Mouse (Mus musculus) liver, embryonic 14 days (tissue): ENCODE results near the gene Spg21. TPM values are rescaled to one million over a fixed set of nuclear protein-coding genes. Genes with fewer than 3 reads are reported as not detected.

Experiments used
- polyA plus RNA-seq: library from polyadenylated mRNA; depleted of rRNA; stranded (reverse); fragments of >200 nt; gene quantifications from 2 replicates; pipeline ENCODE4 v1.2.3, GENCODE M21; 2012; rRNA removed

The Spg21 gene
- polyA plus RNA-seq, result 7.6 and 7.7 TPM in 2 replicates

DNA sequence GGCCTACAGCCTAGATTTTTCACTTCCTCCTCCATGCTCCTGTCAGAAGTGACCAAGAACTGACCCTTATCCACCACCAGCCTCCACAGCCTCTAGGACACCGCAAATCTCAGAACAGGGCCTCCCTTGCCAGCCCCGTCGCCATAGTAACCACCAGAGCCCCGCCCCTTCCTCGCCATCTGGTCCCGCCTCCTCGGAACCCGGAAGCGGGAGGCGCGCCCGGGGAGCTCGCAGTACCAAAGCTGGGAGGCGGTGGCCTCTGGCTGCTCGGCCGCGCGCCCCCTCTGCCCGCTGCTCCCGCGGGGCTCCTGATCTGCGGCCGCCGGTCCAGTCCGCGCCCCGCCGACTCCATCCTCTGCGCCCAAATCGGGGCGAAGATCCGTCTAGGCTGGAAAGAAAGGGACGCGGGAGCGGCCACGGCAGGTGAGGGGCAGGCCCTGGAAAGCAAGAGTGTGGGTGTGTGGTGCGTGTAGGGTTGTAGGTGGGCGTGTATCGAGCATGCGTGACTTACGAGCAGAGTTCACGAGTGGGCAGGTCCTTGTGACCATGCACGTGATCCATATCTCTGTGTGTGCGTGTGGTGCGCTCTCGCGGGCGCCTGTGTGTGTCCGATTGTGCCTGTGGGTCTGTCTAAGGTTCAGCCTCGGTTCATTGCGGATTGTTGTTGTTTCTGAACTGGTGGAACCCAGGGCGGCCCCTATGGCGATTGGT, at the start of gene Spg21:
Spg21 (plus strand) TSS at position 216 of the 711 bp plus-strand sequence.

DNA sequence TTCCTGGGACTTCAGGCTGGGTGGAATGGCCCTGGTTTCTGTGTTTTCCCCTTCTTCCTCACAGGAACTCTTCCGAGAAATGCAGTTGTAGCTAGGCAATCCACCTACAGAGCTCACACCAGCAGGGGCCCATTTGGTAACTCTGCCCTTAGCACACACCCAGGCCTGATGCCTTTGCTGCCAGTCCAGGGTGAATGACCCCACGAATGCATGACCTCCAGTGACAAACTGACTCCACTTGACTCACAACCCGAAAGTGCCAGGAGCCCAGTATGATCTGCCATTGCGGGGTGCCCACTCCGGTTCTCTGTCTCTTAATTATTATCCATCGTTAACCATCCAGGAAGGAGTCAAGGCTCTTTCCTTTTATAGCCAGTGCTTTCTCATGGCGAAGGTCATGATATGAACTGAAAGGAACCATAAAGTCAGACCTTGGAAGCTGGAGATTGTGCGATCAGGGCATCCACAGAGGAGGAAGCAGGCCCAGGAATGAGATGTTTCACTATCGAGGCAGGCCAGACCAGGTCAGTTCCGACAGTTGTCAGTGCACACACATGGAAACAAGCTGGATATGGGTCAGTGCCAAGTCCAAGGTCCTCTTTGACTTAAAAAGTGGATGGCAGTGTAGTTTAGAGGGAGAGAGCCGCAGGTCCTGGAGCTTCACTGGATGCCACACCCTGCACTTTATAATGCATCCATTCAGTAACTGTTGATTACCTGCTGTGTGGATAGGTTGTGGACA, 37.8 kb upstream of the Spg21 start, which contains the start of gene Slc51b:
Slc51b (minus strand) TSS at position 196 of the 742 bp plus-strand sequence.

DNA sequence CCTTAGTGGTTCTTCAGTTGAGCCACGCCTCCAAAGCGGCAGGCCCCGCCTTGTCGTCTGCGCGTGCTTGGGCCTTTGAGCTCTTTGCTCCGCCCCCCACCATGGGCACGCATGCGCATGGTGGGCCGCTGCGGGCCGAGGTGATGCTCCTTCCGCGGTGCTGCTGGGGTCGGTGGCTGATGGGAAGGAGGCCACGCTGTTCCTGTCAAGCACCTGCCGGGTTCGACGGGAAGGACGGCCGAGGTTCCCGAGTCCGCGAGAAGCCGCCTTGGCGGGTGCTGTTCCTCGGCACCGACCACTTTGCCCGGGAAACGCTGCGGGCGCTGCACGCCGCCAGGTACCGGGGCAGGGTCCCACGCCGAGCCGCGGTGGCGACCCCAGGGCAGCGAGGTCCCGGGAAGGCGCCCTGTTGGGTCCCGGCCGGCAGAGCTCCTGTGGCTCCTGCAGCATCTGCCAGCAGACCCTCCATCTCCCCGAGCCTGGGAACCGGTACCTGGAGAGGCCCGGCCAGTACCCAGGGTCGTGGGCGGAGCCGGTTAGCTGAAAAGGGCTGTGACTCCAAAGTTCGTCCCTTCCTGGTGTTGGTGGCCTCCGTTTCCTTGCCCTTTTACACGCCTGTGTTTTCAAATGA, 25.0 kb upstream of the Spg21 start, which contains the start of gene Mtfmt:
Mtfmt (plus strand) TSS at position 112 of the 631 bp plus-strand sequence.

DNA sequence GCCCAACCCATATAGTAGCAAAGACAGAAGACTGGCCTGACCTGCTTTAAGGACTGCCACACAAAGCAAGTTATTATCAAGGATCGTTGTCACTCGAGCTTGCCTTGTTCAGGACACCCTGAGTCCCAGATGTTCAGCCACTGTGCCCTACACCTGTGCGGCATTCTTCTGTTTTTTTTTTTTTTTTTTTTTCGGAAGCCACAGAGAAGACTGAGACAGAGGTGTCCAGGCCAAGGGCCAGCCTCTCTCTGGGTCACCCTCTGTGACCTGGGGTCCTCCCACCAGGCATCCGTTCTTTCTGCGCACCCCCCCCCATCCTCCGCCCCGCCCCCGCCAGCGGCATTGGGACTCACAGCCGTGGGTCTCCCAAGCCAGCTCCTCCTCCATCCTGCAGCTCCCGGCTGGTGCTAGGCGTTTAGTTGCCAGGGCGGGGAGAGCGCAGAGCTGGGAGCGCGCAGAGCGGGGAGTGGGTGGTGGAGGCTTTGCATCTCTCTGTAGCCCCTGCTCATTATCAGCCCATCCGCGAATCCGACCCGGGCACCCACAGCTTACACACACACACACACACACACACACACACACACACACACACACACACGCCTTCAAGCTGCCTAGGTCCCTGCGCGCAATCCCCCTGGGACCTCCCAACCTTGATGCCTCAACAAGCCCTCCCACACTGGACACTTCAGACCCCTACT, 59.2 kb downstream of the Spg21 start, which contains the start of gene Ankdd1a:
Ankdd1a (minus strand) TSS at position 387 of the 698 bp plus-strand sequence.

Other genes with a start within 250 kb of the Spg21 start
- gene Cilp, start 195.8 kb upstream of the Spg21 start, polyA plus RNA-seq, result 0.01 and 0.02 TPM in 2 replicates
- 11.1 and 12.7 TPM in 2 replicates for gene Clpx, start 166.7 kb upstream of the Spg21 start, polyA plus RNA-seq
- gene Pdcd7, start 114.8 kb upstream of the Spg21 start, polyA plus RNA-seq, result 4.6 and 5.3 TPM in 2 replicates
- 0.07 and 0.22 TPM in 2 replicates for gene Ubap1l, start 99.9 kb upstream of the Spg21 start, polyA plus RNA-seq
- 0.02 and 0.05 TPM in 2 replicates for gene Kbtbd13, start 69.3 kb upstream of the Spg21 start, polyA plus RNA-seq
- gene Rasl12, start 62.4 kb upstream of the Spg21 start, polyA plus RNA-seq, result 0.12 and 0.17 TPM in 2 replicates
- gene Slc51b, start 38.0 kb upstream of the Spg21 start, polyA plus RNA-seq, result 0.05 and 0.09 TPM in 2 replicates
- gene Mtfmt, start 25.2 kb upstream of the Spg21 start, polyA plus RNA-seq, result 5.7 and 6.8 TPM in 2 replicates
- gene Ankdd1a, start 59.2 kb downstream of the Spg21 start, polyA plus RNA-seq, result 0.03 TPM in 1 of 2 replicates, not detected in the other
- 13.8 and 17.3 TPM in 2 replicates for gene Plekho2, start 119.1 kb downstream of the Spg21 start, polyA plus RNA-seq
- gene Pif1, start 126.2 kb downstream of the Spg21 start, polyA plus RNA-seq, result 9.4 and 12.9 TPM in 2 replicates
- gene Rbpms2, start 168.7 kb downstream of the Spg21 start, polyA plus RNA-seq, result 8.2 and 10.3 TPM in 2 replicates
- gene Oaz2, start 207.1 kb downstream of the Spg21 start, polyA plus RNA-seq, result 20.5 and 21.1 TPM in 2 replicates